Mouse (Mus musculus) cerebellum, postnatal 25 days (tissue): Measurements from ENCODE around the gene 1700037H04Rik.

Experiments
- DNase-seq, 2 experiments: peaks; one replicate each; pipeline ENCODE4 v3.0.0; 2021; ENCODE audit warnings: mixed read lengths in 2 of 2

The 1700037H04Rik gene

DNA sequence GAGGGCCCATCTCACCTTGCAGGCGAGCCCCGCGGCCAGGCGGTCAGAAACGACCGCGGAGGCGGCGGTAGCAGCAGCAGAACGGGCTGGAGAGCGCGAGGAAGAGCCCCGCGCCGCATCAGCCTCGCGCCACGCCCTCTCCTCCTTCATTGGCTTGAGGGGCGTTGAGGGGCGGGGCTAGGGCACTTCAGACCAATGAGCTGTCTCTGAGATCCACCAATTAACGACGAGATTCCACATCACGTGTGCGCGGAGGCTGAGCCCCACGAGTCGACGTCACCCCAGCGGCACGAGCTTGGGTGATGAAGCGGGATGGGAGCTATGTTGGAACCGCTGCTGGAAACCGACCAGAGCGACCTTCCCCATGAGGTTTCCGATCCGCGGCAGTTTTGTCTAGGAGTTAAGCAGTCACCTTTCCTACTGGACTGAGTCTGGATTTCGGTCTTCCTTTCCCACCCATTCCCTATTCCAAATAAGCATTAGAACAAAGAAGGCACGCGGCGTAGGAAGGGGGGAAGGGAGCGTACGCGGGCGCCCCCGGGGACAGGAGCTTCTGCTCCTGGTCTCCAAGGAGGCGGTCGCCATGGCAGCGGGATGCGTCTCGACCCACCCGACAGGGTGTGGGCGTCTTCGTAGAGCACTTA, at the start of gene 1700037H04Rik:
1700037H04Rik (minus strand) TSS at position 144 of the 644 bp plus-strand sequence.
- peak; percentile 95 to 98 for DNase-seq

DNA sequence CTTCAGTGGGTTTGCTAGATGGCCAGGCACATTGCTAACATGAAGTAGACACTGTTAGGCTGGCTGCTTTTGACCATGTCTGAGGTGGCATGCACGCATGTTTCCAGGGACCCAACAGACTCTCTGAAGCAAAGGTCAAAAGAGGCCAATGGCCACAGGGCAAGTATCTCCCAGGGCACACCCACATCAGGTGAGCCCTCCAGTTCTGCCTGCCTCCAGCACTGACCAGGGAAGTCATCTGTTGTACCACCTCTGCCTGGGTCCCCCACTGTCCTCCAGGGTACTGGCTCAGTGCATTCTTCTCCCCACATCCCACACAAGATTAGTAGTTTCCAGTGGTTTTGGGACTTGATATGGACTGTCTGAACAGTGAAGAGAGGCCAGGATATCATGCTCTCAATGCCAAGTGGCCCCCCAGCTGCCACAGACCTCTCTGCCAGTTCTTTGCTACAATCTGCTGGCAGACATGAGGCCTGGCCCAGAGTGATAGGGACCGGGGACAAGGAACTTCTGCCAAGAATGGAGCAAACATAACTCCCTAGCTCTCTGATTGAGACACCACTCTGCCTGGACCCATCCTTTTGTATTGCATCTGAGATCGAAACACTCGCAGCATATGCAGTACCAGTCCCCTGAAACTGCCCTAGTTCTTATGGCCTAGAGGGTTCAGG, 49.4 kb upstream of the 1700037H04Rik start:
- DNase-seq = peak; percentile 21 to 31

GRCm38 (mm10) chr2:131208356-131208755, 48.5 kb upstream of the 1700037H04Rik start:
- DNase-seq = no peak

GRCm38 (mm10) chr2:131206778-131207177, 46.9 kb upstream of the 1700037H04Rik start, which contains the start of gene Ap5s1:
Gene Ap5s1 (plus strand): TSS chr2:131207078.
- no peak for DNase-seq

- no peak for DNase-seq
These were observed 45.8 kb upstream of the 1700037H04Rik start for GRCm38 (mm10) chr2:131205521-131206182.

DNA sequence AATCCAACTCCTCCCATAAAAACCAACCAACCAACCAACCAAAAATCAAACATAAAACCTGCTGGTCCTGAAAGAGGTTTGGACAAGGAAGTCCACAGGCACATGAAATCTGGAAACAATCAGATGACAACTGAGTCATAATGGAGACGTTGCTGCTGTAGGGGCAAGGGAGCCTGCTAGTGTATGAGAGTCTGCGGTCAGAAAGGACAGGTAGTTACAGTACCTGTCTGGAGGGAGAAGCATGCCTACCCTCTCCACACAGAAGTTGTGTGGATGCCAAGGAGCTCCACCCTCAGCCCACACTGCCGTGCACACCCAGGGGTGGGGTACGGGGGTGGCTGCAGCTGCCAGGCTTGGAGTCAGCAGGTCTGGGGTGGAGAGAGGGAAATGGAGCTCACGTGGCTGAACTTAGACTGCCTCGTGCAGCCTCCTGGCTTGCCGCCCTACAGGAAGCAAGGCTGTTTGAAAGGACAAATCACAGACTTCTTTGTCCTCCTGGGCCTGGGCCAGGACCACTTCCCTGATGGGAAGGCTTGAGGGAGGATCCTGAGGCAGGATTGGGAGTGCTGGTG, 44.6 kb upstream of the 1700037H04Rik start:
- peak; percentile 38 to 59 for DNase-seq

- no peak for DNase-seq
These were observed 44.0 kb upstream of the 1700037H04Rik start for GRCm38 (mm10) chr2:131203816-131204409.

DNA sequence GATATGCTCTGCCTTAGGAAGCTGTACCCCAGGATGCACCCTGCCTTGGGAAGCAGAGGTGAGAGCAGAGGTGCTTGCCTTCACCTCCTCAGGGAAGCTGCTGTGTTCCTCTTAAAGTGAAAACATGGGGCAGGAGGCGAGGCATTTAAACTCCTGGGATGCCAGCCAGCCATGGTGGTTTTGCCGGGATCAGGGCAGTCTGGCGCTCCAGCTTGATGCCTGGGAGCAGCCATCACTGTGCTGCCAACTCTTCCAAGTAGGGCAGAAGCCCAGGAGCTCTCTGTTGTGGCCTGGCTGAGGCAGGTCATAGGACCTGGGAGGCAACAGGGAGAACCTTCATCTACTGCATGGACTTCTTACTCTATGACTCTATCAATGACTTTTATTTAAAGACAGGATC, 41.4 kb upstream of the 1700037H04Rik start:
- peak; percentile 37 to 66 for DNase-seq

DNA sequence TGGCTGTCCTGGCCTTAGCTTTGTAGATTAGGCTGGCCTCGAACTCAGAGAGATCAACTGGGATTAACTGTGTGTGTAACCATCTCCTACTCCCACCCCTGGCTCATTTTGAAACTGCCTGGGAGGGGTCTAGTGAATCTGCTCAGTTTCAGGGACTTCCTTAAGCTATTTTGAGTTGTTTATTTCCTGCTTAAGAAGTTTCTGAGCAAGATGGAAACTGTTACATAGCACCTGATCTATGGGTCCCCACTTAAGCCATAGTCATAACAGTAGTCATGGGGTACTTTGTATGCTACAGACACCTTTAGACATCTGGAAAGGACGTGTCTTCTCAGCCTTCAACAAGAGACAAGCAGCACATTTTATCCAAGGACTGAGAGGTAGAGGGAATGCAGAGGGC, 40.8 kb upstream of the 1700037H04Rik start:
- DNase-seq = no peak

GRCm38 (mm10) chr2:131196606-131197316, 36.9 kb upstream of the 1700037H04Rik start:
- no peak for DNase-seq

DNA sequence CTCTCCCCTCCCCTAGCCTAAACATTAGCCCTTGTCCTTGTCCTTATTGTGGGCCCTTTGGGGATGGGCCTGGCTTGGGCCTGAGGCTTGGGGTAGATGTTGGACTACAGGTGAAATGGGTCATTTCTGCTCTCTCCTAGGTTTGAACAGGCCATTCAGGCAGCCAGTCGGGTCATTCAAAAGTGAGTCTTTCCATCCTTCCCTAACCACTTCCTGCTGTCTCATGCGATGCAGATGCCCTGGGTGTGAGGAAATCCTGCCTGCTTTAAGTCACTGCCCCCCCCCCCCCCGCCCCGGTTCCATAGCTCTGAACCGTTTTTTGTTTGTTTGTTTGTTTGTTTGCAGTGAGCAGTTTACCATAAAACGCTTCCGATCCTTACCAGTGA, 31.1 kb upstream of the 1700037H04Rik start:
- no peak for DNase-seq

DNA sequence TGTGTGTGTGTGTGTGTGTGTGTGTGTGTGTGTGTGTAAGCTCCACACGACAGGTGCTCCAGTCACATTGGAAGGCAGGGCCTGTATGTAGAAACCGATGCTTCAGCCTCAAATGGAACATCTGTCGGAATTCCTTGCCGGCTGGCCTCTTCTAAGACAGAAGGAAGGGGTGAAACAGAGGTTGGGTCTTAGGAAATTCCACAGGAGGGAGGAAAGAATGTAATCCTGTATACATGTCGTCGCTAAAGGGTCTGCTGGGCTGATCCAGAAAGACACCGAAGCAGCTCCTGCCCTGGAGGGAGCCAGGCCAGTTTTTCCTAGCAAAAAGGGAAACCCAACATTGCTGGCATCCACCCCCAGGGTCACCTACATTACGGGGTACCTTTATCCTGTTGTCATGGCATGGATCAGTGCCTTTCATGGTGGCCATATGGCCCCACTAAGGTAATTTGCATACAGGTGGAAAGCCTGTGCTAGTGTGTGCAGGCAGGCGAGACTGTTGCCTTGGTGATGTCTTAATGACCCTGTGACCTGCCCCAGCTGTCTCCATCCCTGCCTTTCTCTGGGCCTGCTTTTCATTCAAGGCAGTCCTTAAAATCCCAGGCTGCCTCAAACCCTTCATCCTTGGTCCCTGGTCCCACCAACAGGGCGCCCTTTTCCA, 30.6 kb upstream of the 1700037H04Rik start:
- DNase-seq = no peak

DNA sequence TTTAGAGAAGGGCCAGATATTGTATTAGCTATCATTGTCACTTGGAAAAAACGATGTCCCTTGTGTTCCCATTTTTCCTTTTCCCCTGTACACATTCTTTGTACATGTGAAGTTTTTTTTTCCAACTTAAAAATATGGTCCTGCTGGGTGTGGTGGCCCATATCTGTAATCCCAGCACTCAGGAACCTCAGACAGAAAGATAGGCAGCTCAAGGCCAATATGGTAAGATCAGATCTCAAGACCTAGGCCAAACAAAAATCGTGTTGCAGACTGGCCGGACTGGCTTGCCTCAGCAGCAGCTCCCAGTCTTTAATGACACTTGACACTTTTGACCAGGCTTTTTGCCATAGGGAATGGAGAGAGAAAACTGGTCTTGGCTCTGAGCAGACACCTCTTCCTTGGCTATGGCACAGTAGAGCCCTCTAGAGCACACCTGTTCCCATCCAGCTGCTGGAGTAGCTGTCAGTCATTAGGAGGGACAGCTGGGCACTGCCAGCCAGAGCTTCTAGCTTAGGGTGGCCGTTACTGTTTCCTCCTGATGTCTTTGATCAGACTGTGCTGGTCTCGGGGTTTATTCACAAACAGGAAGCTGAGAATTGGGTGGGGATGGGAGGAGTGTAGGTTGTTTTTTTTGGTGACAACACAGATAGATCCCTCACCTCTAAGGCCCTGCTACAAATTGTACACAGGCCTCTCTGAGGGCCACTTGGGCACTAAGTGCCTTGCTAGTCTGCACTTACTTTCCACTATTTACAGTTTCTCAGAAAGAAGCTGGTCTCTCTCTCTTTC, 29.8 kb upstream of the 1700037H04Rik start:
- no peak for DNase-seq

DNA sequence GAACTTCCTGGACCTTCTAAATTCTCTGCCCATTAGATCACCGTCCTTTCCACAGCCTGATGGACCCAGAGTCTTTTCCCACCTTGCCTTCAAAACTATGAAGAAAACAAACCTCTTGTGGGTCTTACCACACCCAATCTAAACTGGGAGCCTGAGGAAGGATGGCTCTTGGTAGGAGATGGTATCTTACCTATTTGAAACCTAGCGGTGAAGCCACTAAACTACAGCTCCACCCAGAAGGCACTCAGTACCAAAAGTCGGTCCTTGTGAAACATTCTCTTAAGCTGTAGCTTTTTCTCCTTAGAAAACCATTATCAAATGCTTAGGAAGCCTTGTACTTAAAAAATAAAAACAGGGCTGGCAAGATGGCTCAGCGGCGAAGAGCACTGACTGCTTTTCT, 28.4 kb upstream of the 1700037H04Rik start:
- DNase-seq = no peak

DNA sequence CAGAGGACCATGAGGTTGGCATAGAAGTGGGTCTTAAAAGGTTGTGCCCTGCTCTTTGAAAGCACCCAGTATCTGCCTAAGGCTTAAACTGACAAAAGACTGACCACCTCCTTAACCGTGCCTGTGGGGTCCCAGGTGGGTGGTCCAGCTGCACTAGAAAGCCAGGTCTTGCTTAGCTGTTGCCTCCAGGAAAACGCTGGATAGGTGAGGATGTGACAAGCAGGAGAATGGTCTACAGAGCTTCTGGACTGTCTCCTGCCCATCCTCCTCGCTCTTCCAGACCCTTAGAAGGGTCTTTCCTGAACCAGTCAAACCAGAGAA, 27.7 kb upstream of the 1700037H04Rik start:
- no peak for DNase-seq

DNA sequence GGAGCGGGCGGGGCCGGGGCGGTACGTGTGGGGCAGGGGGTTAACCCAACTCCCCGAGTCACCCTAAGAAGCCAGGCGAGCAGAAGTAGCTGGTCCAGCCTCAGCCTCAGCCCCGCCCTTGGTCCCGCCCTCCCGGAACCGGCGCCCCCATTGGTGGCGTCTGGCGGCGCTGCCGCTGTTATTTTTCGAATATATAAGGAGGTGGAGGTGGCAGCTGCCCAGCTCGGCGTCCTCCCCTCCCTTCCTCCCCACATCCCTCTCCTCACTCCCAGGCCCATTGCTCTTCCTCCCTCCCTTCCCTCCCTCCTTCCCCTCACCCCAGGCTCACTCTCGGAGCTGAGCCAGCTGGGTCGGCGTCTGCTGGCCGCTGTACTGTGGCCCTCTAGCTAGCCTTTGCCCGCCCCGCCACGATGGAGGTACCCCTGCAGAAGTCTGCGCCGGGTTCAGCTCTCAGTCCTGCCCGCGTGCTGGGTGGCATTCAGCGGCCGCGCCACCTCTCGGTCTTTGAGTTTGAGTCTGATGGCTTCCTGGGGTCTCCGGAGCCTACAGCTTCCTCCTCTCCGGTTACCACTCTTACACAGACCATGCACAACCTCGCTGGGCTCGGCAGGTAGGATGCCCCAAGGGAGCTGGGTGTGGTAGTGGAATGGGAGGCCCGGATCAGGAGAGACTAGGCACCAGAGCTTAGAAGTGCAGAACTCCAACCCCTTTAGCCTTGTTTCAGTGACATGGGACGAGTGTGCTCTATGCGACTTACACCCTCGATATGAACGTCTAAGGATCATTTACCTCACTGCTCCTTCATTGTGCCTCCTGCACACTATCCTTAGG, 27.1 kb upstream of the 1700037H04Rik start, which contains the start of the genes Cdc25b and Spef1:
Cdc25b (plus strand) TSS at position 179 of the 831 bp plus-strand sequence.
Spef1 (minus strand) TSS at position 512 of the 831 bp plus-strand sequence.
- DNase-seq = peak; percentile 86 to 92

GRCm38 (mm10) chr2:131186343-131186742, 26.5 kb upstream of the 1700037H04Rik start:
- DNase-seq = no peak

- DNase-seq = peak; percentile 91 to 95
These were observed 20.2 kb upstream of the 1700037H04Rik start, which contains the start of gene Cenpb for GRCm38 (mm10) chr2:131179990-131180587. Gene Cenpb (minus strand): TSS chr2:131180067.

GRCm38 (mm10) chr2:131179246-131179886, 19.5 kb upstream of the 1700037H04Rik start:
- DNase-seq = peak; percentile 76 to 78
